In the genomic region with DNA sequence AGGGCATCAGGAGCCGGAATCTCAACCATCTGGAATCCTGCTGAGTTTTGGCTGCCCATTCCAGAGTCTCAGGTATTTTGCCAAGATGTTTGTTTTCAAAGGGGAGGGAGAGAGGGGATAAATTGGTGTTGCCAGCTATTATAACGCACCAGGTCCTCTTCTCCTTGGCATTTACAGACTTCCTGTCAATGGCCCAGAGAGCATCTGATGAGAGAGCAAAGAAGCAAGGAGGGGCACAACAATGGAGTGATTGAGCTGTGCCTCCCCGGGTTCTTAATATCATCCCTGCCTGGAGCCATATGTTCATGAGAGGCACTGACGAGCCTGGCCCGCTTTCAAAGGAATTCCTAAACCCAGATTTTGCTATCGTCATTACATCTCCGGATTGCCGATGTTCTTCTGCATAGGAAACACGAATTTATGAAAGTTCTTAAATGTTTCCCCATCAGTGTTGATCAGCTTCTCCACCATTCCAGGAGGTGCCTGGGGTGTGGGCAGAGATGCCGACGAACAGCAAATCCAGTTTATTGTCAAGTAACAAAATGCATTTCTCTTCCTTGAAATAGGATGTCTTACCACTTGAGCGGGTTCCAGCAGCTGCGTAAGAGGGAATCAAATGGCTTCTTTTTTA, we compare ENCODE assay signal across 15 mouse cellular contexts. TPM values are rescaled to one million over a fixed set of nuclear protein-coding genes. Genes with fewer than 3 reads are reported as not detected.
DNase-seq lines count a peak whose midpoint lies in the region; ATAC-seq and TF ChIP-seq lines count a peak whose summit lies in the region.
"Had no signal": no experiment of that assay in that cellular context is flagged by ENCODE, and none has a peak within 500 bp of the region (broad histone marks: within the 10 kb centered on the region; RNA-seq: fewer than 3 reads in every experiment).

No protein-coding gene starts in this region.

- no peak overlapping the region for H3K27ac ChIP-seq in hindbrain, postnatal 0 days
- no peak overlapping the region for H3K27ac ChIP-seq in hindbrain, embryonic 12.5 days
- no peak overlapping the region for H3K27ac ChIP-seq in embryonic facial prominence, embryonic 14.5 days (replicated peaks; ENCODE audit: low read depth, low read length)
- H3K27ac ChIP-seq in liver, postnatal 0 days (ENCODE audit: low read depth), result no peak overlapping the region
- H3K27ac ChIP-seq in heart, embryonic 10.5 days, result no peak overlapping the region
- H3K27ac ChIP-seq: liver, embryonic 12.5 days; stomach, embryonic 15.5 days had no signal

- H3K36me3 ChIP-seq in hindbrain, postnatal 0 days (ENCODE audit: insufficient read depth, low read length), result no peaks in the 10 kb centered on the region
- no peaks in the 10 kb centered on the region for H3K36me3 ChIP-seq in hindbrain, embryonic 12.5 days
- no peaks in the 10 kb centered on the region for H3K36me3 ChIP-seq in embryonic facial prominence, embryonic 14.5 days (ENCODE audit: control insufficient read depth, insufficient read depth, low read length)
- H3K36me3 ChIP-seq in liver, postnatal 0 days (replicated peaks; ENCODE audit: insufficient read depth, low read length), result no peaks in the 10 kb centered on the region
- no peaks in the 10 kb centered on the region for H3K36me3 ChIP-seq in heart, embryonic 10.5 days
- H3K36me3 ChIP-seq: liver, embryonic 12.5 days; stomach, embryonic 15.5 days had no signal

- no peak overlapping the region for H3K9ac ChIP-seq in hindbrain, postnatal 0 days (replicated peaks; ENCODE audit: low read length)
- H3K9ac ChIP-seq in hindbrain, embryonic 12.5 days, result no peak overlapping the region
- H3K9ac ChIP-seq in embryonic facial prominence, embryonic 14.5 days (ENCODE audit: low read depth, low read length), result no peak overlapping the region
- no peak overlapping the region for H3K9ac ChIP-seq in liver, postnatal 0 days (replicated peaks)
- H3K9ac ChIP-seq: liver, embryonic 12.5 days; stomach, embryonic 15.5 days had no signal

- TF ChIP-seq EP300 in liver, postnatal 0 days (IDR thresholded peaks at IDR 0.05; ENCODE audit: low read depth), result no peak

- H3K27me3 ChIP-seq in hindbrain, postnatal 0 days (ENCODE audit: insufficient read depth, low read length), result no peaks in the 10 kb centered on the region
- H3K27me3 ChIP-seq in hindbrain, embryonic 12.5 days, result no peaks in the 10 kb centered on the region
- no peaks in the 10 kb centered on the region for H3K27me3 ChIP-seq in embryonic facial prominence, embryonic 14.5 days (replicated peaks; ENCODE audit: control insufficient read depth, insufficient read depth, low read length)
- H3K27me3 ChIP-seq in liver, postnatal 0 days (ENCODE audit: insufficient read depth, low read length), result no peaks in the 10 kb centered on the region
- H3K27me3 ChIP-seq in heart, embryonic 10.5 days (ENCODE audit: insufficient read depth, poor library complexity, severe bottlenecking), result no peaks in the 10 kb centered on the region
- H3K27me3 ChIP-seq: liver, embryonic 12.5 days; stomach, embryonic 15.5 days had no signal

- ATAC-seq in hindbrain, postnatal 0 days, result peak; percentile 49; the same call in 1 of the 2 replicates
- no peak for ATAC-seq in hindbrain, embryonic 12.5 days (ENCODE audit: low FRiP score)
- no peak for ATAC-seq in embryonic facial prominence, embryonic 14.5 days (ENCODE audit: low read depth)
- ATAC-seq in liver, postnatal 0 days, result no peak
- ATAC-seq: CD4-positive, CD25-positive, alpha-beta regulatory T cell, adult 4 months; inflammation-experienced regulatory T-cells, adult 6 months; liver, embryonic 12.5 days had no signal

- H3K4me3 ChIP-seq in hindbrain, postnatal 0 days (ENCODE audit: low read length), result no peak overlapping the region
- no peak overlapping the region for H3K4me3 ChIP-seq in hindbrain, embryonic 12.5 days
- H3K4me3 ChIP-seq in embryonic facial prominence, embryonic 14.5 days (ENCODE audit: low read depth, low read length), result no peak overlapping the region
- no peak overlapping the region for H3K4me3 ChIP-seq in liver, postnatal 0 days (ENCODE audit: low read depth, low read length)
- no peak overlapping the region for H3K4me3 ChIP-seq in heart, embryonic 10.5 days
- H3K4me3 ChIP-seq: liver, embryonic 12.5 days; stomach, embryonic 15.5 days had no signal

- H3K9me3 ChIP-seq in hindbrain, postnatal 0 days (ENCODE audit: low read length), result no peaks in the 10 kb centered on the region
- no peaks in the 10 kb centered on the region for H3K9me3 ChIP-seq in hindbrain, embryonic 12.5 days (replicated peaks)
- H3K9me3 ChIP-seq in embryonic facial prominence, embryonic 14.5 days (ENCODE audit: control insufficient read depth, low read length), result no peaks in the 10 kb centered on the region
- no peaks in the 10 kb centered on the region for H3K9me3 ChIP-seq in liver, postnatal 0 days (ENCODE audit: low read length)
- H3K9me3 ChIP-seq in heart, embryonic 10.5 days, result no peaks in the 10 kb centered on the region
- H3K9me3 ChIP-seq: liver, embryonic 12.5 days; stomach, embryonic 15.5 days had no signal

- H3K4me1 ChIP-seq in hindbrain, postnatal 0 days (ENCODE audit: insufficient read depth, low read length), result no peaks in the 10 kb centered on the region
- no peaks in the 10 kb centered on the region for H3K4me1 ChIP-seq in hindbrain, embryonic 12.5 days
- peaks cover 2% of the 10 kb centered on the region; the same call in 1 of the 2 replicates for H3K4me1 ChIP-seq in embryonic facial prominence, embryonic 14.5 days (ENCODE audit: control insufficient read depth, insufficient read depth, low read length)
- H3K4me1 ChIP-seq in liver, postnatal 0 days (ENCODE audit: insufficient read depth), result no peaks in the 10 kb centered on the region
- H3K4me1 ChIP-seq in heart, embryonic 10.5 days, result no peaks in the 10 kb centered on the region
- H3K4me1 ChIP-seq: liver, embryonic 12.5 days; stomach, embryonic 15.5 days had no signal

- H3K4me2 ChIP-seq in hindbrain, postnatal 0 days (ENCODE audit: low read depth, low read length), result peak overlapping the region; percentile 38
- H3K4me2 ChIP-seq in hindbrain, embryonic 12.5 days (replicated peaks), result no peak overlapping the region
- H3K4me2 ChIP-seq in embryonic facial prominence, embryonic 14.5 days (ENCODE audit: low read depth, low read length), result no peak overlapping the region; the same call in 1 of the 2 replicates
- H3K4me2 ChIP-seq in liver, postnatal 0 days (ENCODE audit: low read depth, low read length), result no peak overlapping the region
- H3K4me2 ChIP-seq: liver, embryonic 12.5 days; stomach, embryonic 15.5 days had no signal

- no peak for TF ChIP-seq CTCF in hindbrain, postnatal 0 days (IDR thresholded peaks at IDR 0.05; ENCODE audit: low read depth)
- no peak for TF ChIP-seq CTCF in liver, postnatal 0 days (IDR thresholded peaks at IDR 0.05; ENCODE audit: low read depth)

- WGBS in hindbrain, postnatal 0 days, result 43% methylated on average over 13 of the region's 13 CpGs
- 64% methylated on average over 13 of the region's 13 CpGs for WGBS in hindbrain, embryonic 12.5 days
- WGBS in embryonic facial prominence, embryonic 14.5 days, result 36% methylated on average over 13 of the region's 13 CpGs
- 77% methylated on average over 13 of the region's 13 CpGs for WGBS in liver, postnatal 0 days (ENCODE audit: insufficient replicate concordance)
- WGBS in heart, embryonic 10.5 days, result 72% methylated on average over 13 of the region's 13 CpGs

- peak; percentile 65 for DNase-seq in hindbrain, postnatal 0 days (ENCODE audit: low spot score)
- peak; percentile 48 for DNase-seq in embryonic facial prominence, embryonic 14.5 days (ENCODE audit: low spot score)
- peak; percentile 53 to 66 for DNase-seq in layer of hippocampus, postnatal 14 days (ENCODE audit: low spot score in 2 of 2)
- peak; percentile 34 to 45 for DNase-seq in right cerebral cortex, postnatal 36 days (ENCODE audit: low spot score in 2 of 2)
- DNase-seq in liver, postnatal 0 days, result no peak
- DNase-seq in thymus, postnatal 14 days, result no peak
- no peak for DNase-seq in heart, embryonic 10.5 days (ENCODE audit: low spot score)
- DNase-seq: gastrocnemius, postnatal 36 days had no signal

RNA-seq across cellular contexts. Expression of a gene that starts 31.0 kb away (rescaled TPM):
- total RNA-seq in hindbrain, postnatal 0 days (2014; rRNA removed), result 0.37 TPM in 1 of 2 replicates, not detected in the other
- 0.10 and 0.30 TPM in 2 replicates for polyA plus RNA-seq in hindbrain, postnatal 0 days (2015; fragmentation: Nextera tagmentation; extraction: Ambion mirVana)
- polyA plus RNA-seq in hindbrain, embryonic 12.5 days (2016; fragmentation: Nextera tagmentation; extraction: Ambion mirVana), result not detected in 2 replicates
- not detected in 2 replicates for polyA plus RNA-seq in embryonic facial prominence, embryonic 14.5 days (2014; fragmentation: Nextera tagmentation; extraction: Ambion mirVana)
- total RNA-seq in layer of hippocampus, postnatal 14 days (2021), result 10 to 100 TPM; 26.5 to 32.0 TPM
- polyA plus RNA-seq in liver, postnatal 0 days (2015; fragmentation: Nextera tagmentation; extraction: Ambion mirVana), result not detected in 2 replicates
- not detected in 2 replicates for polyA plus RNA-seq in heart, embryonic 10.5 days (2016; fragmentation: Nextera tagmentation; extraction: Ambion mirVana)
- total RNA-seq: gastrocnemius, postnatal 36 days; megakaryocyte, adult 5-6 weeks had no signal
- polyA plus RNA-seq: CD4-positive, CD25-positive, alpha-beta regulatory T cell, adult 4 months; inflammation-experienced regulatory T-cells, adult 6 months; liver, embryonic 12.5 days; neural tube, embryonic 14.5 days; stomach, embryonic 15.5 days had no signal

RNA-seq across cellular contexts. Expression of a gene that starts 41.6 kb away (rescaled TPM):
- 60.1 and 62.4 TPM in 2 replicates for total RNA-seq in hindbrain, postnatal 0 days (2014; rRNA removed)
- 10.5 TPM in 2 replicates for polyA plus RNA-seq in hindbrain, postnatal 0 days (2015; fragmentation: Nextera tagmentation; extraction: Ambion mirVana)
- polyA plus RNA-seq in hindbrain, embryonic 12.5 days (2016; fragmentation: Nextera tagmentation; extraction: Ambion mirVana), result 3.1 TPM in 2 replicates
- 0.46 and 0.49 TPM in 2 replicates for polyA plus RNA-seq in embryonic facial prominence, embryonic 14.5 days (2014; fragmentation: Nextera tagmentation; extraction: Ambion mirVana)
- 10 to 100 TPM; 89.7 to 94.5 TPM for total RNA-seq in layer of hippocampus, postnatal 14 days (2021)
- not detected in 2 replicates for polyA plus RNA-seq in liver, postnatal 0 days (2015; fragmentation: Nextera tagmentation; extraction: Ambion mirVana)
- 0.04 and 0.13 TPM in 2 replicates for polyA plus RNA-seq in heart, embryonic 10.5 days (2016; fragmentation: Nextera tagmentation; extraction: Ambion mirVana)
- total RNA-seq: megakaryocyte, adult 5-6 weeks had no signal

RNA-seq across cellular contexts. Expression of a gene that starts 43.0 kb away (rescaled TPM):
- 12.8 and 15.5 TPM in 2 replicates for total RNA-seq in hindbrain, postnatal 0 days (2014; rRNA removed)
- polyA plus RNA-seq in hindbrain, postnatal 0 days (2015; fragmentation: Nextera tagmentation; extraction: Ambion mirVana), result 2.5 and 3.0 TPM in 2 replicates
- polyA plus RNA-seq in hindbrain, embryonic 12.5 days (2016; fragmentation: Nextera tagmentation; extraction: Ambion mirVana), result 8.0 and 8.4 TPM in 2 replicates
- polyA plus RNA-seq in embryonic facial prominence, embryonic 14.5 days (2014; fragmentation: Nextera tagmentation; extraction: Ambion mirVana), result 5.1 and 5.3 TPM in 2 replicates
- total RNA-seq in layer of hippocampus, postnatal 14 days (2021), result 1 to 10 TPM; 6.9 to 7.0 TPM
- polyA plus RNA-seq in liver, postnatal 0 days (2015; fragmentation: Nextera tagmentation; extraction: Ambion mirVana), result 0.68 and 0.72 TPM in 2 replicates
- polyA plus RNA-seq in heart, embryonic 10.5 days (2016; fragmentation: Nextera tagmentation; extraction: Ambion mirVana), result 4.4 and 5.5 TPM in 2 replicates

Comparison
In these comparisons a context has a peak if more than half of its experiments do, and no peak if none do; other contexts are left out.
1. DNase-seq: peak in hindbrain, postnatal 0 days (single experiment), embryonic facial prominence, embryonic 14.5 days (single experiment), layer of hippocampus, postnatal 14 days (2 of 2) and right cerebral cortex, postnatal 36 days (2 of 2); none in liver, postnatal 0 days (single experiment), thymus, postnatal 14 days (single experiment) and heart, embryonic 10.5 days (single experiment).